Mouse (Mus musculus) erythroblast, embryonic 14.5 days (primary cell): ENCODE data around the gene Cryz.

Source experiments
- GATA1 ChIP-seq: IDR thresholded peaks from 2 replicates; pipeline ENCODE4 v1.6.1; 2012; ENCODE audit warnings: low read length, inconsistent platforms, mixed read lengths
- TAL1 ChIP-seq: IDR thresholded peaks from 3 replicates; pipeline ENCODE4 v1.6.1; 2012; ENCODE audit warnings: low read length, inconsistent platforms, mixed read lengths

GRCm38 (mm10) chr3:154607896-154608295 is 11.4 kb downstream of the Cryz start:
- no peak for TF ChIP-seq TAL1
- TF ChIP-seq GATA1: no peak
